Mouse (Mus musculus): ENCODE data around the gene Cbx8.

DNA sequence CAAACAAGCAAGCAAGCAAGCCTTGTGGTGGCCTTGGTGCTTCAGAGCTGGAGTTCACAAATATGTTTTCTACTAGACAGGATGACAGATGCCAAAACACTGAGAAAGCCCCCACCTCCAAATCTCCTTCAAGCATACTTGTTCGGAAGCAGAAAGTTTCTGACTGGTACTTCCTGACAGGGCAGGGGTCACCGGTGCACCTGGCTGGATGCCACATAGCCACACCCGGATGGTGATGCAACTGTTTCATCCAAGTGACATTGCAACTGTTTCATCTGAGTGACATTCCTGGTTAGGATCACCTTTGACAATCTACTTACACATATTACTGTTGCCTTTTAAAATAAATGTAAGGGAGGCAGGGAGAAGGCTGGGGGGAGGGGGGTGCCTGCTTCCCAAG lies 43.6 kb downstream of the Cbx8 start:
- TF ChIP-seq CTCF (IDR thresholded peaks at IDR 0.05; ENCODE audit: low read depth) (no peak), EP300 (IDR thresholded peaks at IDR 0.05; ENCODE audit: low read depth) (no peak)
